In the genomic region with DNA sequence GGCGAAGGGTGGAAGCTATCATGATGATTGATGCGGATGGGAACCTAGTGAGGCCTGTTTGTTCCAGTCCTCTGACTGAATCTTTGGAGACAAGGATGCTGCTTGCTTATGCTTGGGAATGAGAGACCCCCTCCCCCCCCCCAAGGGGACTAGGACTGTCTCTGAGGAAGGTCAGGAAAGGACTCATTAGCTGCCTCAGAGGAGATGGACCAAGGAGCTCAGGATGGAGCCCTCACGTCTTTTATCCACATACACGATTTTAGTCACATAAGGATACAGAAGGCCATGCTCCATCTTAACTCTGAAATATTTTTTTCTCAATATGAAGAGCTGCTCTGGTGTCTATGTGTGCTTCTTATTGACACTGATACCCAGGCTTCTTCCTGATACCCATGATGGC, we compare ENCODE assay signal across 31 mouse cellular contexts. TPM values are rescaled to one million over a fixed set of nuclear protein-coding genes. Genes with fewer than 3 reads are reported as not detected.
"Had no signal": no experiment of that assay in that cellular context is flagged by ENCODE, and none has a peak within 500 bp of the region (broad histone marks: within the 10 kb centered on the region; RNA-seq: fewer than 3 reads in every experiment).

No protein-coding gene starts in this region.

- H3K9ac ChIP-seq: embryonic facial prominence, embryonic 12.5 days; embryonic facial prominence, embryonic 13.5 days; embryonic facial prominence, embryonic 15.5 days; forebrain, embryonic 12.5 days; forebrain, embryonic 13.5 days; forebrain, embryonic 15.5 days; forebrain, postnatal 0 days had no signal

- H3K4me1 ChIP-seq: embryonic facial prominence, embryonic 10.5 days; embryonic facial prominence, embryonic 12.5 days; embryonic facial prominence, embryonic 13.5 days; embryonic facial prominence, embryonic 15.5 days; forebrain, embryonic 10.5 days; forebrain, embryonic 12.5 days; forebrain, embryonic 13.5 days; forebrain, embryonic 15.5 days had no signal

- DNase-seq: cerebellum, adult 2 months; cerebellum, adult 8-10 months; cerebellum, adult 9-10 months; cerebellum, adult 9-11 months; cerebellum, postnatal 10 days; cerebellum, postnatal 14 days; cerebellum, postnatal 25 days; cerebellum, postnatal 36 days; embryo, embryonic 11 days; forebrain, postnatal 0 days; gastrocnemius, adult 2 months; gastrocnemius, postnatal 10 days; gastrocnemius, postnatal 14 days; gastrocnemius, postnatal 25 days; gastrocnemius, postnatal 36 days; heart, adult 18-20 months; heart, adult 2 months had no signal

- H3K36me3 ChIP-seq: embryonic facial prominence, embryonic 10.5 days; embryonic facial prominence, embryonic 12.5 days; embryonic facial prominence, embryonic 13.5 days; embryonic facial prominence, embryonic 15.5 days; forebrain, embryonic 10.5 days; forebrain, embryonic 12.5 days; forebrain, embryonic 15.5 days had no signal

- H3K4me2 ChIP-seq: embryonic facial prominence, embryonic 12.5 days; embryonic facial prominence, embryonic 13.5 days; embryonic facial prominence, embryonic 15.5 days; forebrain, embryonic 12.5 days; forebrain, embryonic 13.5 days; forebrain, embryonic 15.5 days had no signal

- H3K9me3 ChIP-seq: embryonic facial prominence, embryonic 10.5 days; embryonic facial prominence, embryonic 12.5 days; embryonic facial prominence, embryonic 13.5 days; embryonic facial prominence, embryonic 15.5 days; forebrain, embryonic 10.5 days; forebrain, embryonic 12.5 days; forebrain, embryonic 13.5 days; forebrain, embryonic 15.5 days had no signal

- H3K27ac ChIP-seq: embryonic facial prominence, embryonic 10.5 days; embryonic facial prominence, embryonic 12.5 days; embryonic facial prominence, embryonic 13.5 days; embryonic facial prominence, embryonic 15.5 days; forebrain, embryonic 10.5 days; forebrain, embryonic 12.5 days; forebrain, embryonic 13.5 days; forebrain, embryonic 15.5 days; gastrocnemius, adult 2 months; heart, adult 2 months had no signal

- H3K27me3 ChIP-seq: embryonic facial prominence, embryonic 12.5 days; embryonic facial prominence, embryonic 13.5 days; embryonic facial prominence, embryonic 15.5 days; forebrain, embryonic 12.5 days; forebrain, embryonic 13.5 days; forebrain, embryonic 15.5 days had no signal

- H3K4me3 ChIP-seq: embryonic facial prominence, embryonic 10.5 days; embryonic facial prominence, embryonic 12.5 days; embryonic facial prominence, embryonic 13.5 days; embryonic facial prominence, embryonic 15.5 days; erythroblast, embryonic 14.5 days; forebrain, embryonic 10.5 days; forebrain, embryonic 12.5 days; forebrain, embryonic 13.5 days; forebrain, embryonic 15.5 days; gastrocnemius, adult 2 months; heart, adult 2 months had no signal

- ATAC-seq: forebrain, embryonic 13.5 days; forebrain, embryonic 14.5 days; forebrain, embryonic 15.5 days; forebrain, embryonic 16.5 days; forebrain, postnatal 0 days had no signal

RNA-seq across cellular contexts. Expression of a gene that starts 29.7 kb away (rescaled TPM):
- total RNA-seq: gastrocnemius, adult 18-20 months; gastrocnemius, adult 2 months; gastrocnemius, postnatal 14 days; gastrocnemius, postnatal 25 days; gastrocnemius, postnatal 36 days had no signal
- polyA plus RNA-seq: embryonic facial prominence, embryonic 11.5 days; embryonic facial prominence, embryonic 12.5 days; erythroblast, embryonic 14.5 days; forebrain, embryonic 10.5 days; forebrain, embryonic 11.5 days; forebrain, embryonic 12.5 days; forebrain, embryonic 13.5 days; heart, adult 2 months had no signal
